31 mouse cellular contexts compared by ENCODE assay signal in genomic region chr8:90032572-90032971, GRCm38 (mm10).
"Had no signal": no experiment of that assay in that cellular context is flagged by ENCODE, and none has a peak within 500 bp of the region (broad histone marks: within the 10 kb centered on the region; RNA-seq: fewer than 3 reads in every experiment).

No protein-coding gene starts in this region.

- H3K4me1 ChIP-seq: limb, embryonic 12.5 days; limb, embryonic 13.5 days; limb, embryonic 15.5 days; liver, embryonic 12.5 days; liver, embryonic 13.5 days; liver, embryonic 15.5 days; lung, embryonic 15.5 days; megakaryocyte, embryonic 14.5 days; midbrain, embryonic 13.5 days; midbrain, embryonic 15.5 days had no signal

- H3K9ac ChIP-seq: limb, embryonic 12.5 days; limb, embryonic 13.5 days; limb, embryonic 15.5 days; liver, embryonic 12.5 days; liver, embryonic 13.5 days; liver, embryonic 14.5 days; liver, embryonic 15.5 days; liver, postnatal 0 days; lung, embryonic 14.5 days; lung, embryonic 15.5 days; midbrain, embryonic 12.5 days; midbrain, embryonic 13.5 days; midbrain, embryonic 15.5 days had no signal

- ATAC-seq: liver, embryonic 12.5 days; liver, postnatal 0 days; lung, postnatal 0 days; midbrain, embryonic 13.5 days; midbrain, embryonic 15.5 days; midbrain, embryonic 16.5 days had no signal

- H3K4me2 ChIP-seq: limb, embryonic 12.5 days; limb, embryonic 13.5 days; limb, embryonic 15.5 days; liver, embryonic 11.5 days; liver, embryonic 12.5 days; liver, embryonic 13.5 days; liver, embryonic 15.5 days; lung, embryonic 14.5 days; lung, embryonic 15.5 days; midbrain, embryonic 11.5 days; midbrain, embryonic 12.5 days; midbrain, embryonic 13.5 days; midbrain, embryonic 15.5 days had no signal

- H3K27me3 ChIP-seq: limb, embryonic 12.5 days; limb, embryonic 13.5 days; limb, embryonic 15.5 days; liver, embryonic 12.5 days; liver, embryonic 13.5 days; liver, embryonic 15.5 days; lung, embryonic 15.5 days; megakaryocyte, embryonic 14.5 days; midbrain, embryonic 12.5 days; midbrain, embryonic 13.5 days; midbrain, embryonic 15.5 days had no signal

- DNase-seq: left cerebral cortex, postnatal 4 days; liver; liver, embryonic 13.5 days; liver, postnatal 0 days; lung, adult 18-20 months; lung, adult 2 months; lung, embryonic 14.5 days; lung, postnatal 10 days; lung, postnatal 14 days; lung, postnatal 36 days; lung, postnatal 4 days; midbrain, embryonic 14.5 days had no signal

- H3K4me3 ChIP-seq: limb, embryonic 10.5 days; limb, embryonic 12.5 days; limb, embryonic 13.5 days; limb, embryonic 15.5 days; liver, embryonic 12.5 days; liver, embryonic 13.5 days; liver, embryonic 15.5 days; lung, embryonic 15.5 days; megakaryocyte, embryonic 14.5 days; midbrain, embryonic 10.5 days; midbrain, embryonic 12.5 days; midbrain, embryonic 13.5 days; midbrain, embryonic 15.5 days; myocyte had no signal

- H3K27ac ChIP-seq: limb, embryonic 10.5 days; limb, embryonic 12.5 days; limb, embryonic 13.5 days; limb, embryonic 15.5 days; liver, embryonic 12.5 days; liver, embryonic 13.5 days; liver, embryonic 14.5 days; liver, embryonic 15.5 days; lung, embryonic 15.5 days; macrophage; midbrain, embryonic 10.5 days; midbrain, embryonic 12.5 days; midbrain, embryonic 13.5 days; midbrain, embryonic 15.5 days had no signal

- H3K9me3 ChIP-seq: limb, embryonic 10.5 days; limb, embryonic 12.5 days; limb, embryonic 13.5 days; limb, embryonic 15.5 days; liver, embryonic 12.5 days; liver, embryonic 13.5 days; liver, embryonic 15.5 days; lung, embryonic 15.5 days; midbrain, embryonic 10.5 days; midbrain, embryonic 12.5 days; midbrain, embryonic 15.5 days had no signal

- H3K36me3 ChIP-seq: limb, embryonic 10.5 days; limb, embryonic 12.5 days; limb, embryonic 13.5 days; limb, embryonic 15.5 days; liver, embryonic 12.5 days; liver, embryonic 13.5 days; liver, embryonic 15.5 days; lung, embryonic 15.5 days; midbrain, embryonic 10.5 days; midbrain, embryonic 12.5 days; midbrain, embryonic 13.5 days; midbrain, embryonic 15.5 days had no signal
